Mouse (Mus musculus) E14TG2a.4 (cell line): ENCODE data around the gene Tmem132e.

Experiments
- CTCF ChIP-seq: conservative IDR thresholded peaks from 2 replicates; pipeline ENCODE4 v1.5.1; 2014; ENCODE audit warnings: low read length
- NANOG ChIP-seq: IDR thresholded peaks from 2 replicates; pipeline ENCODE4 v1.6.1; 2014; ENCODE audit warnings: borderline replicate concordance, low read length, mixed read lengths
- POU5F1 ChIP-seq: IDR thresholded peaks from 2 replicates; pipeline ENCODE4 v1.6.1; 2014; ENCODE audit warnings: low read length, borderline replicate concordance

- TF ChIP-seq CTCF (no peak), NANOG (no peak), POU5F1 (no peak)
Measured at GRCm38 (mm10) chr11:82423521-82423920, 34.8 kb downstream of the Tmem132e start.
